Mouse (Mus musculus) hindbrain, embryonic 10.5 days (tissue): ENCODE results near the gene Slc37a2. TPM values are rescaled to one million over a fixed set of nuclear protein-coding genes. Genes with fewer than 3 reads are reported as not detected.
"Not testable (repeated sequence)": the region's sequence is repeated elsewhere in the genome, so short reads cannot be mapped to it uniquely, and the experiment has no call there.

Source experiments
- DNase-seq: peaks from one replicate; pipeline ENCODE4 v3.0.0-alpha.2; 2017; ENCODE audit warnings: low spot score
- H3K27ac ChIP-seq: fragments of 300-500 bp; sonication (generic); 2 replicates; pipeline ENCODE4 v1.5.1; 2016; ENCODE audit warnings: mild to moderate bottlenecking, moderate library complexity
- H3K27me3 ChIP-seq: fragments of 300-500 bp; sonication (generic); 2 replicates; pipeline ENCODE4 v1.6.1; 2016; ENCODE audit warnings: mild to moderate bottlenecking; ENCODE audit not compliant: poor library complexity, insufficient read depth, severe bottlenecking
- H3K36me3 ChIP-seq: fragments of 300-500 bp; sonication (generic); 2 replicates; pipeline ENCODE4 v1.6.1; 2016; ENCODE audit warnings: mild to moderate bottlenecking, moderate library complexity
- H3K4me1 ChIP-seq: fragments of 300-500 bp; sonication (generic); replicated peaks from 2 replicates; pipeline ENCODE4 v1.6.1; 2016; ENCODE audit warnings: mild to moderate bottlenecking
- H3K4me3 ChIP-seq: fragments of 300-500 bp; sonication (generic); 2 replicates; pipeline ENCODE4 v1.5.1; 2016; ENCODE audit warnings: mild to moderate bottlenecking, moderate library complexity
- H3K9me3 ChIP-seq: fragments of 300-500 bp; sonication (generic); 2 replicates; pipeline ENCODE4 v1.6.1; 2016; ENCODE audit warnings: mild to moderate bottlenecking, moderate library complexity
- WGBS: fragments of 180-500 bp; shearing (Covaris S2); methylation state at CpG from one replicate; pipeline ENCODE4 v1.1.7; 2016; 5-methylcytosine and 5-hydroxymethylcytosine counted together
- polyA plus RNA-seq: library from polyadenylated mRNA; unstranded; fragments of >200 nt; fragmentation: Nextera tagmentation; extraction: Ambion mirVana; gene quantifications from 2 replicates; pipeline ENCODE4 v1.2.1, GENCODE M21; 2016

The Slc37a2 gene
- 2.0 and 2.4 TPM in 2 replicates for polyA plus RNA-seq

GRCm38 (mm10) chr9:37255149-37255888 is at the start of gene Slc37a2:
TSS of gene Slc37a2 (minus strand) at chr9:37255738.
- H3K27ac ChIP-seq: peak within 1 kb of the TSS; percentile 75
- H3K4me1 ChIP-seq: peaks cover 14% of the 10 kb centered on the region
- peaks cover 36% of the 10 kb centered on the region for H3K27me3 ChIP-seq
- WGBS: 3% methylated on average over 38 of the region's 38 CpGs
- H3K4me3 ChIP-seq: peak within 1 kb of the TSS; percentile 56
- no peaks in the 10 kb centered on the region for H3K36me3 ChIP-seq
- DNase-seq: peak; percentile 72
- H3K9me3 ChIP-seq: no peaks in the 10 kb centered on the region

GRCm38 (mm10) chr9:37301720-37302119 is 46.2 kb upstream of the Slc37a2 start:
- H3K27ac ChIP-seq: no peak overlapping the region
- no peaks in the 10 kb centered on the region for H3K27me3 ChIP-seq
- no peaks in the 10 kb centered on the region for H3K36me3 ChIP-seq
- 92% methylated on average over 1 of the region's 1 CpGs for WGBS
- H3K9me3 ChIP-seq: no peaks in the 10 kb centered on the region
- H3K4me1 ChIP-seq: no peaks in the 10 kb centered on the region
- no peak for DNase-seq
- no peak overlapping the region for H3K4me3 ChIP-seq

- not testable (repeated sequence) for H3K27ac ChIP-seq, H3K27me3 ChIP-seq, DNase-seq, H3K9me3 ChIP-seq, H3K36me3 ChIP-seq, H3K4me1 ChIP-seq, H3K4me3 ChIP-seq
- WGBS: 76% methylated on average over 1 of the region's 1 CpGs
These were observed 45.0 kb upstream of the Slc37a2 start for GRCm38 (mm10) chr9:37300501-37300900.

- DNase-seq: no peak
- Histone ChIP-seq H3K27me3 (no peaks in the 10 kb centered on the region), H3K4me3 (no peak overlapping the region), H3K9me3 (no peaks in the 10 kb centered on the region), H3K4me1 (no peaks in the 10 kb centered on the region), H3K36me3 (no peaks in the 10 kb centered on the region), H3K27ac (no peak overlapping the region)
These were observed 40.0 kb upstream of the Slc37a2 start for GRCm38 (mm10) chr9:37295586-37295985.

- WGBS: 95% methylated on average over 2 of the region's 2 CpGs
- Histone ChIP-seq H3K27me3 (no peaks in the 10 kb centered on the region), H3K9me3 (no peaks in the 10 kb centered on the region), H3K4me1 (no peaks in the 10 kb centered on the region), H3K4me3 (no peak overlapping the region), H3K36me3 (no peaks in the 10 kb centered on the region), H3K27ac (no peak overlapping the region)
- DNase-seq: no peak
These were observed 11.1 kb upstream of the Slc37a2 start for GRCm38 (mm10) chr9:37266622-37267021.

- peak; percentile 56 for DNase-seq
- 47% methylated on average over 7 of the region's 7 CpGs for WGBS
These were observed 319 bp upstream of the Slc37a2 start for GRCm38 (mm10) chr9:37255889-37256225.

GRCm38 (mm10) chr9:37254531-37255110 is 917 bp downstream of the Slc37a2 start:
- H3K27ac ChIP-seq: peak overlapping the region; percentile 75; the same call in 1 of the 2 replicates
- no peaks in the 10 kb centered on the region for H3K9me3 ChIP-seq
- H3K4me3 ChIP-seq: peak overlapping the region; percentile 56
- peak; percentile 32 for DNase-seq
- H3K36me3 ChIP-seq: no peaks in the 10 kb centered on the region
- H3K27me3 ChIP-seq: peaks cover 36% of the 10 kb centered on the region
- peaks cover 14% of the 10 kb centered on the region for H3K4me1 ChIP-seq
- 22% methylated on average over 6 of the region's 6 CpGs for WGBS

More at GRCm38 (mm10) chr9:37255889-37256225, 319 bp upstream of the Slc37a2 start:
- H3K36me3 ChIP-seq: no peaks in the 10 kb centered on the region
- peak overlapping the region; percentile 56 for H3K4me3 ChIP-seq
- H3K4me1 ChIP-seq: peaks cover 14% of the 10 kb centered on the region
- peaks cover 36% of the 10 kb centered on the region for H3K27me3 ChIP-seq
- peak overlapping the region; percentile 75 for H3K27ac ChIP-seq
- no peaks in the 10 kb centered on the region for H3K9me3 ChIP-seq

GRCm38 (mm10) chr9:37250631-37251030 is 4.9 kb downstream of the Slc37a2 start:
- WGBS: 87% methylated on average over 6 of the region's 6 CpGs
- Histone ChIP-seq H3K9me3 (no peaks in the 10 kb centered on the region), H3K4me1 (peaks cover 23% of the 10 kb centered on the region), H3K36me3 (no peaks in the 10 kb centered on the region), H3K27ac (no peak overlapping the region), H3K27me3 (peaks cover 20% of the 10 kb centered on the region), H3K4me3 (no peak overlapping the region)
- DNase-seq: no peak

- H3K4me1 ChIP-seq: peaks cover 17% of the 10 kb centered on the region
- no peaks in the 10 kb centered on the region for H3K9me3 ChIP-seq
- WGBS: 94% methylated on average over 3 of the region's 3 CpGs
These were observed 5.6 kb downstream of the Slc37a2 start for GRCm38 (mm10) chr9:37249976-37250375.

GRCm38 (mm10) chr9:37248381-37248906 is 7.1 kb downstream of the Slc37a2 start:
- no peak for DNase-seq
- Histone ChIP-seq H3K36me3 (no peaks in the 10 kb centered on the region), H3K9me3 (no peaks in the 10 kb centered on the region), H3K27me3 (no peaks in the 10 kb centered on the region; the same call in 1 of the 2 replicates), H3K4me3 (no peak overlapping the region), H3K4me1 (peaks cover 11% of the 10 kb centered on the region; the same call in 1 of the 2 replicates), H3K27ac (no peak overlapping the region)
- 54% methylated on average over 3 of the region's 3 CpGs for WGBS

More at GRCm38 (mm10) chr9:37249976-37250375, 5.6 kb downstream of the Slc37a2 start:
- Histone ChIP-seq H3K27ac (no peak overlapping the region), H3K36me3 (no peaks in the 10 kb centered on the region), H3K4me3 (no peak overlapping the region), H3K27me3 (peaks cover 13% of the 10 kb centered on the region)
- no peak for DNase-seq

- Histone ChIP-seq H3K36me3 (no peaks in the 10 kb centered on the region), H3K27me3 (no peaks in the 10 kb centered on the region; the same call in 1 of the 2 replicates), H3K9me3 (no peaks in the 10 kb centered on the region), H3K4me1 (peaks cover 11% of the 10 kb centered on the region; the same call in 1 of the 2 replicates), H3K27ac (no peak overlapping the region; the same call in 1 of the 2 replicates), H3K4me3 (no peak overlapping the region)
- DNase-seq: no peak
These were observed 8.1 kb downstream of the Slc37a2 start for GRCm38 (mm10) chr9:37247429-37247828.

GRCm38 (mm10) chr9:37245810-37246209 is 9.7 kb downstream of the Slc37a2 start:
- DNase-seq: no peak
- no peaks in the 10 kb centered on the region for H3K36me3 ChIP-seq
- no peak overlapping the region for H3K4me3 ChIP-seq
- H3K4me1 ChIP-seq: peaks cover 11% of the 10 kb centered on the region; the same call in 1 of the 2 replicates
- 94% methylated on average over 1 of the region's 1 CpGs for WGBS
- H3K27me3 ChIP-seq: no peaks in the 10 kb centered on the region; the same call in 1 of the 2 replicates
- H3K27ac ChIP-seq: no peak overlapping the region
- no peaks in the 10 kb centered on the region for H3K9me3 ChIP-seq

GRCm38 (mm10) chr9:37245404-37245803 is 10.1 kb downstream of the Slc37a2 start:
- Histone ChIP-seq H3K27me3 (no peaks in the 10 kb centered on the region; the same call in 1 of the 2 replicates), H3K9me3 (no peaks in the 10 kb centered on the region)
- 60% methylated on average over 2 of the region's 2 CpGs for WGBS

More at GRCm38 (mm10) chr9:37245404-37245803, 10.1 kb downstream of the Slc37a2 start:
- Histone ChIP-seq H3K36me3 (no peaks in the 10 kb centered on the region), H3K4me3 (no peak overlapping the region), H3K27ac (no peak overlapping the region), H3K4me1 (peaks cover 11% of the 10 kb centered on the region; the same call in 1 of the 2 replicates)
- no peak for DNase-seq
